Mouse (Mus musculus) forebrain, embryonic 11.5 days (tissue): Measurements from ENCODE around the gene Tmem183a. TPM values are rescaled to one million over a fixed set of nuclear protein-coding genes. Genes with fewer than 3 reads are reported as not detected.

Source experiments
- ATAC-seq: fragments of 200-750 bp; cut with Nextera tagmentation; replicated peaks from 2 replicates; pipeline ENCODE4 v1.8.0; 2017; ENCODE audit warnings: moderate TSS enrichment; ENCODE audit not compliant: low FRiP score
- DNase-seq: peaks from one replicate; pipeline ENCODE4 v3.0.0-alpha.2; 2017; ENCODE audit warnings: low spot score
- H3K27ac ChIP-seq: fragments of 300-500 bp; sonication (generic); 2 replicates; pipeline ENCODE4 v1.5.1; 2014; ENCODE audit warnings: low read depth, low read length
- H3K27me3 ChIP-seq: fragments of 300-500 bp; sonication (generic); 2 replicates; pipeline ENCODE4 v1.6.1; 2014; ENCODE audit warnings: mild to moderate bottlenecking, low read length, mixed read lengths; ENCODE audit not compliant: control insufficient read depth, insufficient read depth
- H3K36me3 ChIP-seq: fragments of 300-500 bp; sonication (generic); 2 replicates; pipeline ENCODE4 v1.6.1; 2014; ENCODE audit warnings: mild to moderate bottlenecking, low read length, moderate library complexity, mixed read lengths; ENCODE audit not compliant: control insufficient read depth, insufficient read depth
- H3K4me1 ChIP-seq: fragments of 300-500 bp; sonication (generic); replicated peaks from 2 replicates; pipeline ENCODE4 v1.6.1; 2014; ENCODE audit warnings: low read length, mixed read lengths; ENCODE audit not compliant: control insufficient read depth, insufficient read depth
- H3K4me2 ChIP-seq: fragments of 300-500 bp; sonication (generic); 2 replicates; pipeline ENCODE4 v1.6.1; 2014; ENCODE audit warnings: low read depth, mild to moderate bottlenecking, low read length, moderate library complexity, mixed read lengths; ENCODE audit not compliant: severe bottlenecking
- H3K4me3 ChIP-seq: fragments of 300-500 bp; sonication (generic); 2 replicates; pipeline ENCODE4 v1.5.1; 2014; ENCODE audit warnings: low read depth, low read length
- H3K9ac ChIP-seq: fragments of 300-500 bp; sonication (generic); 2 replicates; pipeline ENCODE4 v1.6.1; 2014; ENCODE audit warnings: low read length
- H3K9me3 ChIP-seq: fragments of 300-500 bp; sonication (generic); 2 replicates; pipeline ENCODE4 v1.6.1; 2016; ENCODE audit warnings: low read length, mixed read lengths; ENCODE audit not compliant: control insufficient read depth
- WGBS: fragments of 180-500 bp; shearing (Covaris S2); extraction: QIAGEN DNeasy Blood & Tissue Kit; methylation state at CpG from one replicate; pipeline ENCODE4 v1.1.7; 2014; 5-methylcytosine and 5-hydroxymethylcytosine counted together
- polyA plus RNA-seq: library from polyadenylated mRNA; unstranded; fragments of >200 nt; fragmentation: Nextera tagmentation; extraction: Ambion mirVana; gene quantifications from 2 replicates; pipeline ENCODE4 v1.2.1, GENCODE M21; 2014

The Tmem183a gene
- polyA plus RNA-seq, 1 experiment from 2014 or later = 133 TPM

GRCm38 (mm10) chr1:134361195-134361856 lies 453 bp downstream of the Tmem183a start:
- Histone ChIP-seq H3K9me3 (no peaks in the 10 kb centered on the region), H3K4me1 (peaks cover 3% of the 10 kb centered on the region), H3K27ac (0 out of 2 replicates have a peak overlapping the region, but pooled peaks have one; percentile 25), H3K27me3 (no peaks in the 10 kb centered on the region), H3K4me2 (peak overlapping the region; percentile 70), H3K9ac (peak overlapping the region; percentile 92), H3K36me3 (peaks cover 8% of the 10 kb centered on the region), H3K4me3 (peak overlapping the region; percentile 89)
- DNase-seq (no peak), ATAC-seq (peak; percentile 85; the same call in 1 of the 2 replicates)
- 3% methylated on average over 42 of the region's 44 CpGs for WGBS

- ATAC-seq (no peak), DNase-seq (no peak)
- Histone ChIP-seq H3K9ac (no peak overlapping the region; the same call in 1 of the 2 replicates), H3K4me1 (peaks cover 3% of the 10 kb centered on the region), H3K9me3 (no peaks in the 10 kb centered on the region), H3K4me3 (peak overlapping the region; percentile 89), H3K27me3 (no peaks in the 10 kb centered on the region), H3K4me2 (peak overlapping the region; percentile 70), H3K36me3 (peaks cover 8% of the 10 kb centered on the region), H3K27ac (no peak overlapping the region)
- 83% methylated on average over 7 of the region's 7 CpGs for WGBS
These were observed 1.1 kb downstream of the Tmem183a start for GRCm38 (mm10) chr1:134360656-134361055.

GRCm38 (mm10) chr1:134357461-134357860 lies 4.3 kb downstream of the Tmem183a start:
- ATAC-seq (no peak), DNase-seq (no peak)
- no peak overlapping the region for H3K4me2 ChIP-seq
- 93% methylated on average over 4 of the region's 4 CpGs for WGBS
- H3K27me3 ChIP-seq = no peaks in the 10 kb centered on the region
- no peak overlapping the region for H3K27ac ChIP-seq
- H3K36me3 ChIP-seq = peaks cover 18% of the 10 kb centered on the region
- no peak overlapping the region for H3K4me3 ChIP-seq
- H3K9me3 ChIP-seq = no peaks in the 10 kb centered on the region
- H3K9ac ChIP-seq = no peak overlapping the region
- peaks cover 3% of the 10 kb centered on the region for H3K4me1 ChIP-seq

GRCm38 (mm10) chr1:134353326-134353725 lies 8.5 kb downstream of the Tmem183a start:
- H3K27me3 ChIP-seq = no peaks in the 10 kb centered on the region
- no peak overlapping the region for H3K9ac ChIP-seq
- 94% methylated on average over 2 of the region's 2 CpGs for WGBS
- H3K4me1 ChIP-seq = no peaks in the 10 kb centered on the region
- no peak overlapping the region for H3K4me3 ChIP-seq
- no peak overlapping the region for H3K27ac ChIP-seq
- H3K4me2 ChIP-seq = no peak overlapping the region
- no peak for ATAC-seq
- peaks cover 17% of the 10 kb centered on the region for H3K36me3 ChIP-seq
- DNase-seq = no peak
- H3K9me3 ChIP-seq = no peaks in the 10 kb centered on the region

GRCm38 (mm10) chr1:134347791-134348190 lies 14.0 kb downstream of the Tmem183a start:
- ATAC-seq (no peak), DNase-seq (no peak)
- Histone ChIP-seq H3K9me3 (no peaks in the 10 kb centered on the region), H3K27me3 (no peaks in the 10 kb centered on the region), H3K36me3 (peaks cover 8% of the 10 kb centered on the region; the same call in 1 of the 2 replicates), H3K27ac (no peak overlapping the region), H3K4me3 (no peak overlapping the region), H3K9ac (no peak overlapping the region), H3K4me2 (no peak overlapping the region), H3K4me1 (0 out of 2 replicates have a peak, but pooled peaks cover 4% of the 10 kb centered on the region)
- 90% methylated on average over 9 of the region's 9 CpGs for WGBS

- peaks cover 3% of the 10 kb centered on the region; the same call in 1 of the 2 replicates for H3K36me3 ChIP-seq
- no peak overlapping the region for H3K27ac ChIP-seq
- no peak overlapping the region; the same call in 1 of the 2 replicates for H3K9ac ChIP-seq
- no peak for ATAC-seq
- no peak overlapping the region; the same call in 1 of the 2 replicates for H3K4me3 ChIP-seq
- H3K4me2 ChIP-seq = peak overlapping the region; percentile 88; the same call in 1 of the 2 replicates
- no peaks in the 10 kb centered on the region for H3K9me3 ChIP-seq
- 83% methylated on average over 4 of the region's 4 CpGs for WGBS
- H3K27me3 ChIP-seq = no peaks in the 10 kb centered on the region
- H3K4me1 ChIP-seq = 0 out of 2 replicates have a peak, but pooled peaks cover 4% of the 10 kb centered on the region
- no peak for DNase-seq
These were observed 16.7 kb downstream of the Tmem183a start for GRCm38 (mm10) chr1:134345075-134345474.

GRCm38 (mm10) chr1:134344005-134344950 lies 17.5 kb downstream of the Tmem183a start:
- no peak overlapping the region for H3K27ac ChIP-seq
- H3K4me2 ChIP-seq = peak overlapping the region; percentile 88
- WGBS = under 1% methylated on average over 53 of the region's 54 CpGs

GRCm38 (mm10) chr1:134343567-134343966 lies 18.2 kb downstream of the Tmem183a start:
- H3K9ac ChIP-seq = no peak overlapping the region
- DNase-seq = no peak
- ATAC-seq = no peak
- H3K4me3 ChIP-seq = no peak overlapping the region
- peak overlapping the region; percentile 88 for H3K4me2 ChIP-seq
- H3K36me3 ChIP-seq = peaks cover 3% of the 10 kb centered on the region; the same call in 1 of the 2 replicates
- no peaks in the 10 kb centered on the region for H3K27me3 ChIP-seq
- H3K4me1 ChIP-seq = 0 out of 2 replicates have a peak, but pooled peaks cover 4% of the 10 kb centered on the region
- WGBS = 0% methylated on average over 2 of the region's 2 CpGs
- no peak overlapping the region for H3K27ac ChIP-seq
- no peaks in the 10 kb centered on the region for H3K9me3 ChIP-seq

More at GRCm38 (mm10) chr1:134344005-134344950, 17.5 kb downstream of the Tmem183a start:
- Histone ChIP-seq H3K27me3 (no peaks in the 10 kb centered on the region), H3K9me3 (no peaks in the 10 kb centered on the region), H3K4me1 (0 out of 2 replicates have a peak, but pooled peaks cover 4% of the 10 kb centered on the region), H3K4me3 (peak overlapping the region; percentile 41), H3K36me3 (peaks cover 3% of the 10 kb centered on the region; the same call in 1 of the 2 replicates), H3K9ac (peak overlapping the region; percentile 62)
- peak; percentile 96 for DNase-seq
- peak; percentile 95 for ATAC-seq
